Mouse (Mus musculus): ENCODE results near the gene Abcd3.

The Abcd3 gene

GRCm38 (mm10) chr3:121710894-121711531 lies 104.1 kb downstream of the Abcd3 start:
- DNase-seq: no peak

Measured in lung, adult 18-20 months (tissue).